Mouse (Mus musculus) stomach, postnatal 0 days (tissue): Measurements from ENCODE around the gene Ccdc42.

Experiments used
- CTCF ChIP-seq: IDR thresholded peaks from 2 replicates; pipeline ENCODE4 v1.5.1; 2016; ENCODE audit warnings: antibody characterized with exemption, low read depth, mild to moderate bottlenecking, moderate library complexity
- EP300 ChIP-seq: optimal IDR thresholded peaks from 2 replicates; pipeline ENCODE3; 2016; ENCODE audit warnings: antibody characterized with exemption

GRCm38 (mm10) chr11:68597912-68598311 is 11.1 kb downstream of the Ccdc42 start:
- TF ChIP-seq CTCF (no peak), EP300 (no peak)
